Mouse (Mus musculus): ENCODE results near the gene Gsto2. TPM values are rescaled to one million over a fixed set of nuclear protein-coding genes. Genes with fewer than 3 reads are reported as not detected.

Gene Gsto2
- polyA plus RNA-seq, 1 experiment from 2014 or later, result 0.59 TPM

DNA sequence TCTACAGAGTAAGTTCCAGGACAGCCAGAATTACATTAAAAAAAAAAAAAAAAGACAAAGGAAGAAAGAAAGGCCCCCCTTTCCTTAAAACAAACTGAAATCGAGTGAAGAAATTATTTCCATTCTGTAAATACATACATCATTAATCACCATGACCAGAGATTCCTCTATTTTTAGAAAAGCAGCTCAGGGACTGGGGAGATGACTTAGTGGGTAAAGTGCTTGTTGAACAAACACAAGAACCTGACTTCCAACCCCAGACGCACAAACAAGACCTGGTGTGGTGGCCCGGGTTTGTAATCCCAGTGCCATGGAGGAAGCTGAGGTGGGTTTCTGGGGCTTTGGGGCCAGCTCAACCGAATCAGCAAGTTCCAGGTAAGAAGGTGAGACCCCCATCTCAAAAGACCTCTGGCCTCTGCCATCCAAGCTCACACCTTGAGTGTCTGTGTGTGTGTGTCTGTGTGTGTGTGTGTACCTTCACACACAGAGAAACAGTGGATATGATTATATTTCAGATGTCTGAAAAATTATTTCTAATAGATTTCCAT is 2.4 kb downstream of the Gsto2 start:
- DNase-seq (ENCODE audit: low spot score), result no peak
- Histone ChIP-seq H3K27ac (no peak overlapping the region), H3K4me1 (peaks cover 27% of the 10 kb centered on the region), H3K36me3 (peaks cover 20% of the 10 kb centered on the region), H3K27me3 (ENCODE audit: low read depth, poor library complexity, severe bottlenecking) (no peaks in the 10 kb centered on the region), H3K4me3 (no peak overlapping the region), H3K9me3 (replicated peaks) (no peaks in the 10 kb centered on the region)
- 76% methylated on average over 4 of the region's 4 CpGs for WGBS

DNA sequence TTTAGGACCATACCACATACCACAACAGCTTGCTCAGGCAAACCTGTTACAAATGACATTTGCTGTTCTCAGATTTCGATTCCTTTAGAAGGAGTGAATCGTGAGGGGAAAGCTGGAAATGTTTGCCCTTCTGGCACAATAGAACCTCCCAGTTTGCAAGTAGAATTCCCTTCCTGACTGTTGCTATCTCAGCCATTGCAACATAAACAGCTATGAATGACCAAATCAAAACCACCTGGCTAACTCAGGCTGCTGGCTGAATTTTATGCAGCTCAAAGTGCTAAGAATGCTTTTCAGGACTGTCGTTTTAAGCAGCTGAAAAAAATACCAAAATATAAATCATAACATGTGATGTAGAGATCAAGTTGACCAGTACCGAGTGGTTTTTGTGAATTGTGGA is 3.6 kb downstream of the Gsto2 start:
- WGBS, result 62% methylated on average over 4 of the region's 4 CpGs
- Histone ChIP-seq H3K36me3 (peaks cover 9% of the 10 kb centered on the region), H3K27ac (peak overlapping the region; percentile 56; the same call in 1 of the 2 replicates), H3K4me3 (no peak overlapping the region), H3K4me1 (peaks cover 27% of the 10 kb centered on the region), H3K9me3 (replicated peaks) (no peaks in the 10 kb centered on the region), H3K27me3 (ENCODE audit: low read depth, poor library complexity, severe bottlenecking) (no peaks in the 10 kb centered on the region)
- no peak for DNase-seq (ENCODE audit: low spot score)

DNA sequence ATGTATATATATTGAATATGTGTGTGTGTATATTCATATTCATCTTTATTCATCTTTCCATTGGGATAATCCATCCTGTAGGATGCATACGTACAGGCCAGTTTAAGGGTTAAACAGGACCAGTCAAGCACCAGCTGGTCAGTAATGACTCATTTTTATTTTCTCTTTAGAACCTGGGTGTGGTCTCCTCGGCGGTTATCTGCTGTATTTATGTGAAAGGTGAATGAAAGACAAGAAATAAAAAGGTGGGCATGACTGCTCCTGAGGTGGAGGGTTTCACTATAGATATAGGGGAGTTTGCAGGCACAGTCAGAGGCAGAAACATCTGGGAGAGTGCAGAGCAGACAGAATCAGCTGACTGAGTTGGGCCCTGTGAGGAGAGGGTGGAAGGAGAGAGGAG is 4.2 kb downstream of the Gsto2 start:
- Histone ChIP-seq H3K36me3 (peaks cover 3% of the 10 kb centered on the region), H3K27ac (peak overlapping the region; percentile 56; the same call in 1 of the 2 replicates), H3K4me1 (peaks cover 27% of the 10 kb centered on the region), H3K27me3 (ENCODE audit: low read depth, poor library complexity, severe bottlenecking) (no peaks in the 10 kb centered on the region), H3K4me3 (no peak overlapping the region), H3K9me3 (replicated peaks) (no peaks in the 10 kb centered on the region)
- WGBS, result 69% methylated on average over 3 of the region's 3 CpGs
- no peak for DNase-seq (ENCODE audit: low spot score)

DNA sequence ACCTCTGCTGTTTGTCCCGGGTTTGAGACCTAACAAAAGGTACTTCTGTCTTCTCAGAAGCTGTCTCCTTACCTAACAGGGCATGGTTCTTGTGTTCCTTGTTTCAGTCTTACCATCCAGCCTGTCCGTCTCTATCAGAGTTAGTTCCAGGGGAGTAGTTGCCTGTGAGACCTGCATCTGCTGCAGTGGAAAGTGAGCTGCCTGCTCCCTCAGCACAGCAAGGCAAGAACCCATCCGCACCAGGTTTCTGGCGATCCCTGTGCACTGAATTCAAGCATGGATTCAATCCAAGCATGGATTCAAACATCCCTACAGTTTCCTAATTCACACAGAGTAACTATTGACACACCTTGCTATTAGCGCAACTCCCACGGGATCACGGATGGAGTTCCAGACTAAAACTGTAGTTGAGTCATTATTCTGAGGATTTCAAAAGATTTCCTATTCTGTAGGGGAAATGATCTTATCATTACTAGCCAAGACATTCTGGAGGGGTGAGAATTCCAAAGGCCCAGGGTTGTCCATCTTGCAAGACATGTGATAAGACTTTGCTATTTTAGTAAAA is 4.8 kb downstream of the Gsto2 start:
- no peak for DNase-seq (ENCODE audit: low spot score)
- Histone ChIP-seq H3K27me3 (ENCODE audit: low read depth, poor library complexity, severe bottlenecking) (no peaks in the 10 kb centered on the region), H3K4me3 (no peak overlapping the region), H3K36me3 (no peaks in the 10 kb centered on the region), H3K27ac (peak overlapping the region; percentile 56; the same call in 1 of the 2 replicates), H3K9me3 (replicated peaks) (no peaks in the 10 kb centered on the region), H3K4me1 (peaks cover 21% of the 10 kb centered on the region)
- 84% methylated on average over 7 of the region's 7 CpGs for WGBS

DNA sequence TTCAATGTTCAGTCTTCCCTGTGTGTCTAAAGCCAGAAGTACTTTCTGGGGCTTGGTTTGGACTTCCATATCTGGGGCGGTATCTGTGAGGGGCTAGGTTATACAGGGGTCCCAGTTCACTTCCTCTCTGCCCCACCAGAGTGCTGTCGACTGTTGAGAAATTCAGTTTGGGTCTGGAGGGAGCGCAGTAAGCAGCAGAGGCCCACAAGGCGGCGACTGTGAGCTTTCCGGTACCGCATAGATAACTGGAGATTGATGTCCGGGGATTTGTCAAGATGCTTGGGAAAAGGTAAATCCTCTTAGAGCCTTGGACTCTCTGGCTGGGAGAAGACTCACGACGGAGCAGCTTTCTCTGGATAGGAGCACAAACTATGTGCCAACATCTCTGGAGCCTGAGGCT is 6.2 kb downstream of the Gsto2 start:
- H3K36me3 ChIP-seq, result no peaks in the 10 kb centered on the region
- DNase-seq (ENCODE audit: low spot score), result no peak
- H3K9me3 ChIP-seq (replicated peaks), result no peaks in the 10 kb centered on the region
- H3K27ac ChIP-seq, result no peak overlapping the region
- peaks cover 20% of the 10 kb centered on the region for H3K4me1 ChIP-seq
- 31% methylated on average over 10 of the region's 10 CpGs for whole genome bisulfite sequencing
- H3K4me3 ChIP-seq, result no peak overlapping the region
- no peaks in the 10 kb centered on the region for H3K27me3 ChIP-seq (ENCODE audit: low read depth, poor library complexity, severe bottlenecking)

DNA sequence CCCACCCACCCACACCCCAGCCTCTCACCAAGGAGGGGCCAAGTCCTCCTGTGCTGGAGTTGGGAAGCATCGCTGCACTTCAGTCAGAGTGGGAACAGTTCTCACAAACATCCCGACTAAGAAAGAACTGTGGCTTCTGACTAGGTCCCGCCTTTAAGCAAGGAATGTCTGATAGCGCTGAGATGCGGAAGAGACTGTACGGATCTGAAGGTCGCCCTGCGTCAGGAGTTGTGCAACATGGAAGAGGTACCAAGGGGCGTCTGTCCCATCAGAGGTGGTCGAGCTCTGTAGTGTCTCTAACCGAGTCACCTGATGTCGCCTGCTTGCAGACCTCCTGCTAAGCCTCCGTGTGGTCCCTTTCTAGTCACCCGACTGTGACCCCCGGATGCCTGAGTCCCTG is 10.9 kb downstream of the Gsto2 start:
- H3K9me3 ChIP-seq (replicated peaks), result no peaks in the 10 kb centered on the region
- no peaks in the 10 kb centered on the region for H3K27me3 ChIP-seq (ENCODE audit: low read depth, poor library complexity, severe bottlenecking)
- no peaks in the 10 kb centered on the region for H3K36me3 ChIP-seq
- WGBS, result 84% methylated on average over 15 of the region's 15 CpGs
- H3K27ac ChIP-seq, result no peak overlapping the region
- DNase-seq (ENCODE audit: low spot score), result no peak
- peaks cover 9% of the 10 kb centered on the region; the same call in 1 of the 2 replicates for H3K4me1 ChIP-seq
- H3K4me3 ChIP-seq, result no peak overlapping the region

DNA sequence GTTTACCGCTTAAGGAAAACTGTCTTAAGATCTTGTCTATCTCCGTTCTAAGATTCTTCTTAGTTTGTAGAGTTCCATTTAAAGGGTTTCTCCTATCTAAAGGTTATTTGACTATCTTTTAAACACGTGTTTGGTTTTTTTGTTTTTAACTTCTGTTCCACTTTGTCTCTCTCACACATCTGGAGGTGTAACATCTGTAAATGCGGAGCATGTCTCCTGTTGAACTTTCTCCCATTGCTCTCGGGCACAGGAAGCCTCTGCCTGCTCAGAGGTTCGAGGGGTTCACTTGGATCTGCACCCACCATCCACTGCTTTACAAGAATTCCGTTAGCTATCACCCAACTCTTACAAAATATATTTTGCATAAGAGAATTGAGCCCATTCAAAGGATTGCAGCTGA is 16.2 kb downstream of the Gsto2 start:
- no peaks in the 10 kb centered on the region for H3K27me3 ChIP-seq (ENCODE audit: low read depth, poor library complexity, severe bottlenecking)
- DNase-seq (ENCODE audit: low spot score), result no peak
- H3K36me3 ChIP-seq, result no peaks in the 10 kb centered on the region
- 86% methylated on average over 7 of the region's 7 CpGs for WGBS
- no peak overlapping the region for H3K27ac ChIP-seq
- no peaks in the 10 kb centered on the region for H3K9me3 ChIP-seq (replicated peaks)
- H3K4me1 ChIP-seq, result peaks cover 42% of the 10 kb centered on the region
- H3K4me3 ChIP-seq, result no peak overlapping the region

DNA sequence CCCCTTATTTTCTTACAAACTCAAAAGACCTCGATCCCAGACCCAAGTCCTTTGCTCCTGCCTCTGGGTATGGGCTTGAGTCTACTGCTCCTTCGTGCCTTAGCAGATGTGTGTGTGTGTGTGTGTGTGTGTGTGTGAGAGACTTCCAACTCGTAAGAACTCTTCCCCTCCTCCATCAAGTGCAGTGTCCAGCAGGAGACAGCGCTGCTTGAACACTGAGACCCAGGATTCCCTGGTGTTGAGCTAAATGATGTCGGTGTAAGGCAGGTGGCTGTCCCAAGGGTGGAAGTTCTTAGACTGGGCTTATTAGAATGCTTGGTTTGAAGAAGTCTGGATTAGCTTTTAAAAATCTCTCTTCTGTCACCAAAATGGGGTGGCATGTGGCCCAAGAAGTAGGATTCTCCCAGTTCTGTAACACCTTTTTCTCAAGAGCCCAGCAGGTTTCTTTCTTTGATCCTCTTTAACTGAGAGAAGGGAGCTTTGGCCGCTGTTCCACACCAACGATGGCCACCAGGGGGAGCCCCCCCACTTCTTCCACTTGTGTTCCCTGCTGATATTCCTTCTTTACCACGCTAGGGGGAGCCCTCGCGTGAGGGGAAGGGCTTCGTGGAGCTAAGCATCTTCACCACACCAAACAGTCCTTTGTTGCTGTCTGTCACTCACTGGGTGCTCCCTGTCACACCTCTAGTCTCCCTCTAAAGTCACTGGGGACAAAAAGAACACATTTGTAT is 17.0 kb downstream of the Gsto2 start:
- WGBS, result 29% methylated on average over 11 of the region's 11 CpGs
- H3K27me3 ChIP-seq (ENCODE audit: low read depth, poor library complexity, severe bottlenecking), result no peaks in the 10 kb centered on the region
- peak; percentile 98 for DNase-seq (ENCODE audit: low spot score)
- H3K4me3 ChIP-seq, result no peak overlapping the region
- no peaks in the 10 kb centered on the region for H3K36me3 ChIP-seq
- H3K9me3 ChIP-seq (replicated peaks), result no peaks in the 10 kb centered on the region
- H3K4me1 ChIP-seq, result peaks cover 50% of the 10 kb centered on the region
- H3K27ac ChIP-seq, result peak overlapping the region; percentile 61

DNA sequence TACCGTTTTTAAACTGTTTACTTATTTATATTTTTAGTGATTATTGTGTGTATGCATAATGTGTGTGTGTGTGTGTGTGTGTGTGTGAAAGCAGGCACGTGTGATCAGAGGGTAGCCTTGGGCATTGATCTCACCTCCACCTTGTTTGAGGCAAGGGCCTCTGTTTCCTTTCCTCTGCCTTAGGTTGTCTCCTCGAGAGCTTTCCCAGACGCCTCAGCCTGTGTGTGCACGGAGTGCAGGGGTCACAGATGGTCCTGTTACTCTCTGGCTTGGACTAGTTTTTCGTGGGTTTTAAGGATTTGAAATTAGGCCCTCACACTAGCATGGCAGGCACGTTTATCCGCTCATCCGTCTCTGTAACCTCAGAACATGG is 17.5 kb downstream of the Gsto2 start:
- 44% methylated on average over 9 of the region's 9 CpGs for WGBS
- DNase-seq (ENCODE audit: low spot score), result peak; percentile 42
- H3K36me3 ChIP-seq, result no peaks in the 10 kb centered on the region

DNA sequence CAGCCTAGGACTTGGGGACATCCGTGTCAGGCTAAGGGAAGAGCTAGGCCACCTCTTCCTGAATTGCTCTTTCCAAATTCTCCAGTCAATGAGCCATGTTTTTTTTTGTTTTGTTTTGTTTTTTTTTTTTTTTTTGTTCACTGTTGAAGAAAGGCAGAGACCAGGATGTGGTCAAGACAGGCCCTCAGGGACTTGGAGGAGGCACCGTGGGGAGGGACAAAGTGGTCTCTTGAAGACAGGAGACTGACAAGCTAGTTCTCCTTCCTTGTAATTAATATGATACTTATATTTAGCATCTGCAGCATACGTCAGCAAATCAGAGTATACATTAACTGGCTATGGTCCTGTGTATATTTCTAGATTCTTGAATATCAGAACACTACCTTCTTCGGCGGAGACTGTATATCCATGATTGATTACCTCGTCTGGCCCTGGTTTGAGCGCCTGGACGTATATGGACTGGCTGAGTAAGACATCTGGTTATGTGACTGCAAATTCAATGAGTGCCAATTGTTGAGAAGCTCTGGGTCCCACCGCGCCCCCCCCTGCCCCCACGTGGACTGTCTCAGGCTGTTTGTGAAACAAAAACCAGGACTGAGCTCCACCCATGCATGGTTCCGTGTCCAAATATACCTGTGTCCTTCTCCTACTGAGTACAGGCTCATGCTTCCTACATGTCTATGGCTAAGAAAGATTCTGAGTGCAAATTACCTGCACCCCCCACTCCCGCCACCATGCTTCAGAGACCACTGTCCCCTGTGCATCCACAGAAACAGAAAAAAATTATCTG is 19.2 kb downstream of the Gsto2 start:
- DNase-seq (ENCODE audit: low spot score), result no peak
- Histone ChIP-seq H3K36me3 (no peaks in the 10 kb centered on the region), H3K4me1 (peaks cover 51% of the 10 kb centered on the region), H3K4me3 (no peak overlapping the region), H3K9me3 (replicated peaks) (no peaks in the 10 kb centered on the region), H3K27me3 (ENCODE audit: low read depth, poor library complexity, severe bottlenecking) (no peaks in the 10 kb centered on the region), H3K27ac (peak overlapping the region; percentile 9; the same call in 1 of the 2 replicates)
- 82% methylated on average over 13 of the region's 13 CpGs for WGBS

More for the DNA sequence above, 17.5 kb downstream of the Gsto2 start:
- no peaks in the 10 kb centered on the region for H3K27me3 ChIP-seq (ENCODE audit: low read depth, poor library complexity, severe bottlenecking)
- H3K9me3 ChIP-seq (replicated peaks), result no peaks in the 10 kb centered on the region
- peak overlapping the region; percentile 61 for H3K27ac ChIP-seq
- H3K4me3 ChIP-seq, result no peak overlapping the region
- H3K4me1 ChIP-seq, result peaks cover 54% of the 10 kb centered on the region

DNA sequence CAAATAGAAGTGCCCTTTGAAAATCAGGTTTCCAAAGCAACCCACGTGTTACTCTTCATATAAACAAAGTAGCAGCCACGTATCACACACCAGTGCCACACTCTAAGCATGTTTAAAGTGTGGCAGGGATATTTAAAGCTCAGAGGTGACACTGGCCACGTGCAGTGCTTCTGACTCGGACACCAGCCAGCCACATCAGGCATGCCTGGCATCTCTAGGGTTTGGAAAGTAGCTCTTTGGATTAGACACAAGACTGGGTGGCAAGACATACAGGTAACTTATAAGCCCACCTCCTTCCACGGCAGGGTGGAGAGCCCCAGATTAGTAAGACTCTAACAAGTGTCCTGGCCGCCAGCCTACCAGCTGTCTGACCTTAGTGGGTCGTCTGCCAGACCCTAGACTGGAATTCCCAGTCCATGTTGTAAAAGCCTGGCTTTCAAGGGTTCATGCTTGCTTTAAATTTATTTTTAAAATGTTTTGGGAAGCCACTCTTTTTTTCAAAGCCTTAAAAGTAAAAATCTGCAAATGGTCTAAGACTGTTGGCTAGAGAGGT is 19.9 kb downstream of the Gsto2 start:
- 69% methylated on average over 7 of the region's 7 CpGs for WGBS

DNA sequence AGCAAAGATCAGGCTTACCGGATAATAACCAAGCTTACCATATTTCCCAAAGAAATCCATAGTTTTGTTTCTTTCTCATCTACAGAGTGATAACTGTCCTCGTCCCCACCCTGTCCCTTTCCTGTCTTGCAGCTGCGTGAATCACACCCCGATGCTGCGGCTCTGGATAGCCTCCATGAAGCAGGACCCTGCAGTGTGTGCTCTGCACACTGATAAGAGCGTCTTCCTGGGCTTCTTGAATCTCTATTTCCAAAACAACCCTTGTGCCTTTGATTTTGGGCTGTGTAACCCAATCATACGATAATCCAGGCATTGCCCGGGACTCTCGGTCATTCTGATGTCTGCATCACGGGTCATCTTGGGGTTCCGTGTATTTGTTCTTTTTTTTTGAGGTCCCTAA is 20.6 kb downstream of the Gsto2 start:
- H3K27ac ChIP-seq, result 0 out of 2 replicates have a peak overlapping the region, but pooled peaks have one; percentile 4
- 88% methylated on average over 11 of the region's 11 CpGs for WGBS

More for the DNA sequence above, 19.9 kb downstream of the Gsto2 start:
- peaks cover 58% of the 10 kb centered on the region for H3K4me1 ChIP-seq
- peak overlapping the region; percentile 9; the same call in 1 of the 2 replicates for H3K27ac ChIP-seq
- H3K9me3 ChIP-seq (replicated peaks), result no peaks in the 10 kb centered on the region
- H3K4me3 ChIP-seq, result no peak overlapping the region
- no peaks in the 10 kb centered on the region for H3K36me3 ChIP-seq
- DNase-seq (ENCODE audit: low spot score), result no peak
- H3K27me3 ChIP-seq (ENCODE audit: low read depth, poor library complexity, severe bottlenecking), result no peaks in the 10 kb centered on the region

More for the DNA sequence above, 20.6 kb downstream of the Gsto2 start:
- Histone ChIP-seq H3K36me3 (no peaks in the 10 kb centered on the region), H3K27me3 (ENCODE audit: low read depth, poor library complexity, severe bottlenecking) (no peaks in the 10 kb centered on the region), H3K4me3 (no peak overlapping the region), H3K9me3 (replicated peaks) (no peaks in the 10 kb centered on the region), H3K4me1 (peaks cover 61% of the 10 kb centered on the region)
- DNase-seq (ENCODE audit: low spot score), result no peak

Measured in limb, embryonic 10.5 days (tissue).